Mouse (Mus musculus) thymus, adult 18-20 months (tissue): ENCODE measurements around the gene Hist1h2bg.
"Not testable (repeated sequence)": the region's sequence is repeated elsewhere in the genome, so short reads cannot be mapped to it uniquely, and the experiment has no call there.

Experiments used
- DNase-seq, 2 experiments: peaks; one replicate each; pipeline ENCODE4 v3.0.0; 2022; ENCODE audit warnings: mixed read lengths in 2 of 2

Hist1h2bg gene

GRCm38 (mm10) chr13:23562699-23563462 is 8.3 kb upstream of the Hist1h2bg start:
- no peak for DNase-seq

- no peak for DNase-seq
These were observed 6.7 kb upstream of the Hist1h2bg start for GRCm38 (mm10) chr13:23564482-23564881.

DNA sequence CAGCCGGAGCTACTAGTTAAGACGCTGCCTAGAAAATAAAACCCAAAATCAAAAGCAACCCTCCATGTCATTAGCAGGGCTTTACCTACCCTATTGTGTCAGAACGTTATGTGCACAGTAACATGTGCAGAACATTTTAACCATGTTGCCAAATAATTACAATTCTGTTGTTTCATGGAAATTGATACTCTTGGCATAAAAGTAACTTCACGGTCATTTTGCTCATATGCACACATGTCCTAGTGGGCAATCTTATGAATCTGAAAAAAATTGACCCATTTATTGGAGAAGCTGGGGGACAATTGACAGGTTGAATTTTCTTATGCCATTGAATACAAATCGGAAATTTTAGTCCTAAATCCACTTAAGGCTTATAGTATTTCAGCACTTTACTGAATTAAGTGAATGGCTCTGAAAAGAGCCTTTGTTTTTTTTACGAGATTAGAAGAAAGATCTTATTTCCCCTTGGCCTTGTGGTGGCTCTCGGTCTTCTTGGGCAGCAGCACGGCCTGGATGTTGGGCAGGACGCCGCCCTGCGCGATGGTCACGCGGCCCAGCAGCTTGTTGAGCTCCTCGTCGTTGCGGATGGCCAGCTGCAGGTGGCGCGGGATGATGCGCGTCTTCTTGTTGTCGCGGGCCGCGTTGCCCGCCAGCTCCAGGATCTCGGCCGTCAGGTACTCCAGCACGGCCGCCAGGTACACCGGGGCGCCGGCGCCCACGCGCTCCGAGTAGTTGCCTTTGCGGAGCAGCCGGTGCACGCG is 755 bp upstream of the Hist1h2bg start:
- DNase-seq: not testable (repeated sequence)

DNA sequence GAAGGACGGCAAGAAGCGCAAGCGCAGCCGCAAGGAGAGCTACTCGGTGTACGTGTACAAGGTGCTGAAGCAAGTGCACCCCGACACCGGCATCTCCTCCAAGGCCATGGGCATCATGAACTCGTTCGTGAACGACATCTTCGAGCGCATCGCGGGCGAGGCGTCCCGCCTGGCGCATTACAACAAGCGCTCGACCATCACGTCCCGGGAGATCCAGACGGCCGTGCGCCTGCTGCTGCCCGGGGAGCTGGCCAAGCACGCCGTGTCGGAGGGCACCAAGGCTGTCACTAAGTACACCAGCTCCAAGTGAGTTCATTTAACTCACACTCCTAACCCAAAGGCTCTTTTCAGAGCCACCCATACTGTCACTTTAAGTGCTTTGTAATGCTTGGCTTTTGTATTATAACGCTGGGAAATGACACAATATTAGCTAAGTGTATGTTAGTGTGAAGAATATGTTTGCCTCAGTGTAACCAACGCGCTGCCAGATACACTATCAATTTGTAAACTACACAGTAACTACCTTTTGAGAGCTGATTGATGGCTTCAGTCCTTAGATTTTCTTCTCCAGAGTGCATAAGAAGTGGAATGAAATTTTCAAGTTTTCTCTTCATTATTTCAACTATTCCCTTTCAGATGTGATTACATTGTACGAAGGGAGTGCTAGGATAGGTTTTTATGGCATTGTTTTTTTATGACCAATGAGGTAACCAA is 465 bp downstream of the Hist1h2bg start:
- DNase-seq: not testable (repeated sequence)

DNA sequence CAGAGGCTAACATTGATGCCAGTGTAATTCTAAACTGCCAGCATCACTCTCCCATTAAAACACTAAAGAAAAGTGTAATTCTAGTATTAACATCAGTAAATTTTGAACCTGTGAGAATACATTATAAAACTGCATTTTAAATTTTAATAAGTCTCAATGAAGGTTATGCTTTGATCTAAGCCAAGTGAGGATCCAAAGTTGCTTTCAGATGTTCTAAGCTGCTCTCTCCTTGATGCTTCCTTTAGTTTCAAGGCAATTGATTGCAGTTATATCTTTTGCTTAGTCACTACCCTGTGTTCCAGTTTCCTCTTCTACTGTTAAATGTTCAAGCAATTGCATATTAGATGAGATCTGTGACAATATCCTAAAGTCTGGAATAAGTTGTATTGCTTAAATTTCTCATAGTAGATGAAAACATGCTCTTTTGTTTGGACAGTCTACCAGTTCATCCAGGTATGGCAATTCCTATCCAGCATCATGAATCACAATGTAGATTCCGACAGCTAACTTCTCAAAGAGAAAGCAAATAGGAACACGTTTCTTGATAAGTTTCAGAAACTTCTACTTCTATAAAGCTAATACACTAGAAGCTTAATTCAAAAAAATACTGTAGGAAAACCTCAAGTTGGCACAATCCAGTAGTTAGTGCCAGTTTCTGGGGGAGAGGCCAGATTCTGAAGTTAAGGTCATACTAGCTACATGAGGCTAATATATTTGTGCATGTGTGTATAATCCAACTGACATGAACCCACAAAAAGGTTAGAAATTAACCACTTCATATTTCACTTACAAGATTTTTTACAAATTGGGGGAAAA is 1.2 kb downstream of the Hist1h2bg start:
- DNase-seq: no peak

GRCm38 (mm10) chr13:23573034-23573897 is 2.1 kb downstream of the Hist1h2bg start:
- peak in 1 of 2 experiments; percentile 29 for DNase-seq

- peak; percentile 81 to 94 for DNase-seq
These were observed 2.8 kb downstream of the Hist1h2bg start, which contains the start of the genes Hist1h2bf and Hist1h2ad for GRCm38 (mm10) chr13:23573898-23574524. Gene Hist1h2bf, minus strand, starts transcription at chr13:23574196. Gene Hist1h2ad, plus strand, starts transcription at chr13:23574381.

DNA sequence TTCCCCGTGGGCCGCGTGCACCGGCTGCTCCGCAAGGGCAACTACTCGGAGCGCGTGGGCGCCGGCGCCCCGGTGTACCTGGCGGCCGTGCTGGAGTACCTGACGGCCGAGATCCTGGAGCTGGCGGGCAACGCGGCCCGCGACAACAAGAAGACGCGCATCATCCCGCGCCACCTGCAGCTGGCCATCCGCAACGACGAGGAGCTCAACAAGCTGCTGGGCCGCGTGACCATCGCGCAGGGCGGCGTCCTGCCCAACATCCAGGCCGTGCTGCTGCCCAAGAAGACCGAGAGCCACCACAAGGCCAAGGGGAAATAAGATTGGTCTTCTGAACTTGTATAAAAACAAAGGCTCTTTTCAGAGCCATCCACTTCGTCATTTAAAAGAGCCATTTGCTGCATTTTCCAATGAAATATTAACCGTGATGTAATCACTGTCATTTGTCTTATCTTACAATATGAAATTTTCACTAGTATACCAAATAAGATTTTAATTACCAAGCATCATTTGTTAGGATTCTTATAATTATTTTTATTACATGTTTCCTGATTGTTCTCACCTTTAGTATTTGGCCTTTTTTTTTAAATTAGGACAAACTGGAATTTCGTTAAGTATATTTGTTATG is 3.5 kb downstream of the Hist1h2bg start:
- not testable (repeated sequence) for DNase-seq

GRCm38 (mm10) chr13:23575271-23575851 is 4.2 kb downstream of the Hist1h2bg start, which contains the start of gene Hist1h3d:
Gene Hist1h3d, plus strand, starts transcription at chr13:23575763.
- DNase-seq: peak in 1 of 2 experiments; percentile 32

DNA sequence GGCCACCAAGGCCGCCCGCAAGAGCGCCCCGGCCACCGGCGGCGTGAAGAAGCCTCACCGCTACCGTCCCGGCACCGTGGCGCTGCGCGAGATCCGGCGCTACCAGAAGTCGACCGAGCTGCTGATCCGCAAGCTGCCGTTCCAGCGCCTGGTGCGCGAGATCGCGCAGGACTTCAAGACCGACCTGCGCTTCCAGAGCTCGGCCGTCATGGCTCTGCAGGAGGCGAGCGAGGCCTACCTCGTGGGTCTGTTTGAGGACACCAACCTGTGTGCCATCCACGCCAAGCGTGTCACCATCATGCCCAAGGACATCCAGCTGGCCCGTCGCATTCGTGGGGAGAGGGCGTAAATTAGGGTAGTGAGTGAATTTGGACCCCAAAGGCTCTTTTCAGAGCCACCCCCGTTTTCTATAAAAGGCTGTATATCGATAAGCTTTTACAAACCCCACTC is 4.7 kb downstream of the Hist1h2bg start:
- peak in 1 of 2 experiments; percentile 32 for DNase-seq

DNA sequence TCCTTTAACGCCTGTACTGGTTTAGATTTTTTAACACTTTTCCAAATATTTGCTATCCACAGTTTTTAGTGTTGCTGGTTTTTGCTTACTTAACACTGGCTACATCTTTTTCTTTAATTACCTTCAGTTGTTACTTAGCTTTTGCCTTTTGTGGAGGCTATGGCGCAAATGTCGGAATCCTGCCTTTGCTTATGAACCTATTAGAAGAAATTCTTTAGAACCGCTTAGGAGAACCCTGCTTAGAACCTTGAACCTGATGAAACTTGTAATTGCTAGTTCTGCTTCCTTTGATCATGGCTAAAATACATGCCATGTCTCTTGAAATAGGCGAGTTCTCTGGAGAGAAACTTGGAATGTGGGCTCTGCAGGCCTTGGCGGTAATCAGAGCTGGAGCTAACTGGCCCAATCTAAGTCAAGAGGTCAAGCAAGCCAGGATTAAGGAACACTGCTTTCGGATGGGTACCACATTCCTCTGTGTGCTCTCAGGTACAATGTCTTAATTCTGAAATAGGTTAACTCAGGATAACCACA is 5.2 kb downstream of the Hist1h2bg start:
- DNase-seq: no peak

- DNase-seq: no peak
These were observed 5.9 kb downstream of the Hist1h2bg start for GRCm38 (mm10) chr13:23576906-23577639.

GRCm38 (mm10) chr13:23577835-23578234 is 6.6 kb downstream of the Hist1h2bg start:
- no peak for DNase-seq

GRCm38 (mm10) chr13:23581408-23582218 is 10.4 kb downstream of the Hist1h2bg start, which contains the start of gene Hist1h4d:
Gene Hist1h4d, plus strand, starts transcription at chr13:23581598.
- peak; percentile 89 to 97 for DNase-seq

GRCm38 (mm10) chr13:23582219-23583056 is 11.2 kb downstream of the Hist1h2bg start:
- DNase-seq: no peak

DNA sequence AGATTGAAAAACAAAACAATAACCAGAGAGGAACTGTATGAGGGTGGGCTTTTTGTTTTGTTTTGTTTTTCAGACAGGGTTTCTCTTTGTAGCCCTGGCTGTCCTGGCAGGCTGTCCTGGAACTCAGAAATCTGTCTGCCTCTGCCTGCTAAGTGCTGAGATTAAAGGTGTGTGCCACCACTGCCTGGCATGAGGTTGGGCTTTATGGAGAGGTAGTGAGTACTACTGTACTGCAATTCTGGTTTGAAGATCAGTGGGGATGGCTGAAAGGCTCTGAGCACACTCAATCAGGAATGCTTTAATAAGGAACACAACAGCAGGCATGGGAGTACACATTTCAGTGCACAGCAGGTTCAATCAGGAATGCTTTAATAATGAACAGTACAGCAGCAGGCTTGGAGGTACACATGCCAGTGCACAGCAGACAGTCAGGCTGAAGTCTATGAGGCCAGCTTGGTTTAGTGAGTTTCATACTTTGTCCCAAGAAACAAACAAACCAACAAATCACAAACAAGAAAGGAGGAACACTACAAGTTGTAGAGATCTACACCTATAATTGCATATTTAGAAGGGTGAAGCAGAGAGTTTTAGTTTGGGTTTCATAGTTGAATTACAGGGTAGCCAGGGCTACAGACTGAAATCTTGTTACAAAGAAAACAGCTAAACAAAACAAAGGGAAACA is 12.3 kb downstream of the Hist1h2bg start:
- no peak for DNase-seq
